Comparison of ENCODE assay signal across 8 mouse cellular contexts in genomic region chr4:138800134-138800744, GRCm38 (mm10). TPM values are rescaled to one million over a fixed set of nuclear protein-coding genes. Genes with fewer than 3 reads are reported as not detected.
A peak's percentile ranks its signal among the peaks of the same experiment; 100 is the strongest.
DNase-seq lines count a peak whose midpoint lies in the region; ATAC-seq lines count a peak whose summit lies in the region.
"Had no signal": no experiment of that assay in that cellular context is flagged by ENCODE, and none has a peak within 500 bp of the region (broad histone marks: within the 10 kb centered on the region; RNA-seq: fewer than 3 reads in every experiment).

No protein-coding gene starts in this region.

- H3K4me2 ChIP-seq in midbrain, embryonic 14.5 days (ENCODE audit: low read length) = no peak overlapping the region
- no peak overlapping the region for H3K4me2 ChIP-seq in midbrain, embryonic 13.5 days (replicated peaks)
- peak overlapping the region; percentile 34 for H3K4me2 ChIP-seq in kidney, embryonic 15.5 days
- peak overlapping the region; percentile 10; the same call in 1 of the 2 replicates for H3K4me2 ChIP-seq in stomach, embryonic 16.5 days (ENCODE audit: low read depth, low read length)

- H3K4me3 ChIP-seq in heart, embryonic 10.5 days = no peak overlapping the region
- no peak overlapping the region for H3K4me3 ChIP-seq in midbrain, embryonic 14.5 days (replicated peaks; ENCODE audit: low read depth, low read length)
- no peak overlapping the region for H3K4me3 ChIP-seq in midbrain, embryonic 13.5 days (replicated peaks)
- H3K4me3 ChIP-seq in kidney, embryonic 15.5 days (replicated peaks) = no peak overlapping the region
- no peak overlapping the region for H3K4me3 ChIP-seq in stomach, embryonic 16.5 days (replicated peaks; ENCODE audit: low read length)

- peak; percentile 24 to 35 for DNase-seq in heart, postnatal 10 days
- DNase-seq in heart, embryonic 10.5 days (ENCODE audit: low spot score) = no peak
- DNase-seq in midbrain, embryonic 14.5 days = peak; percentile 49
- no peak for DNase-seq in right cerebral cortex, postnatal 36 days (ENCODE audit: low spot score in 2 of 2)
- DNase-seq: cerebellum, adult 9-10 months had no signal

- no peaks in the 10 kb centered on the region; the same call in 1 of the 2 replicates for H3K27me3 ChIP-seq in heart, embryonic 10.5 days (ENCODE audit: insufficient read depth, poor library complexity, severe bottlenecking)
- H3K27me3 ChIP-seq in midbrain, embryonic 14.5 days (ENCODE audit: control insufficient read depth, insufficient read depth, low read length) = no peaks in the 10 kb centered on the region
- no peaks in the 10 kb centered on the region for H3K27me3 ChIP-seq in midbrain, embryonic 13.5 days
- peaks cover 18% of the 10 kb centered on the region for H3K27me3 ChIP-seq in kidney, embryonic 15.5 days
- H3K27me3 ChIP-seq in stomach, embryonic 16.5 days (ENCODE audit: control insufficient read depth, insufficient read depth, low read length) = no peaks in the 10 kb centered on the region

- WGBS in heart, embryonic 10.5 days = 72% methylated on average over 12 of the region's 12 CpGs
- WGBS in midbrain, embryonic 14.5 days = 78% methylated on average over 12 of the region's 12 CpGs
- 81% methylated on average over 12 of the region's 12 CpGs for WGBS in midbrain, embryonic 13.5 days
- 24% methylated on average over 12 of the region's 12 CpGs for WGBS in kidney, embryonic 15.5 days
- WGBS in stomach, embryonic 16.5 days = 57% methylated on average over 12 of the region's 12 CpGs

- H3K4me1 ChIP-seq in heart, embryonic 10.5 days = peaks cover 7% of the 10 kb centered on the region
- H3K4me1 ChIP-seq in midbrain, embryonic 14.5 days (ENCODE audit: control insufficient read depth, insufficient read depth, low read length) = no peaks in the 10 kb centered on the region
- 0 out of 2 replicates have a peak, but pooled peaks cover 2% of the 10 kb centered on the region for H3K4me1 ChIP-seq in midbrain, embryonic 13.5 days (replicated peaks)
- peaks cover 33% of the 10 kb centered on the region for H3K4me1 ChIP-seq in kidney, embryonic 15.5 days
- peaks cover 9% of the 10 kb centered on the region; the same call in 1 of the 2 replicates for H3K4me1 ChIP-seq in stomach, embryonic 16.5 days (ENCODE audit: control insufficient read depth, insufficient read depth, low read length)

- H3K9me3 ChIP-seq in heart, embryonic 10.5 days = no peaks in the 10 kb centered on the region
- no peaks in the 10 kb centered on the region for H3K9me3 ChIP-seq in midbrain, embryonic 14.5 days (ENCODE audit: control insufficient read depth, low read length)
- no peaks in the 10 kb centered on the region for H3K9me3 ChIP-seq in midbrain, embryonic 13.5 days
- H3K9me3 ChIP-seq in kidney, embryonic 15.5 days (replicated peaks) = peaks cover 2% of the 10 kb centered on the region; the same call in 1 of the 2 replicates
- no peaks in the 10 kb centered on the region for H3K9me3 ChIP-seq in stomach, embryonic 16.5 days (replicated peaks; ENCODE audit: control insufficient read depth, low read length)

- H3K9ac ChIP-seq in midbrain, embryonic 14.5 days (replicated peaks; ENCODE audit: low read length) = no peak overlapping the region
- H3K9ac ChIP-seq in midbrain, embryonic 13.5 days (replicated peaks) = no peak overlapping the region
- H3K9ac ChIP-seq in kidney, embryonic 15.5 days = no peak overlapping the region
- H3K9ac ChIP-seq in stomach, embryonic 16.5 days (ENCODE audit: low read length) = no peak overlapping the region

- H3K36me3 ChIP-seq in heart, embryonic 10.5 days = no peaks in the 10 kb centered on the region
- H3K36me3 ChIP-seq in midbrain, embryonic 14.5 days (ENCODE audit: control insufficient read depth, insufficient read depth, low read length) = no peaks in the 10 kb centered on the region
- no peaks in the 10 kb centered on the region for H3K36me3 ChIP-seq in midbrain, embryonic 13.5 days
- no peaks in the 10 kb centered on the region for H3K36me3 ChIP-seq in kidney, embryonic 15.5 days
- no peaks in the 10 kb centered on the region for H3K36me3 ChIP-seq in stomach, embryonic 16.5 days (ENCODE audit: control insufficient read depth, insufficient read depth, low read length)

- no peak overlapping the region for H3K27ac ChIP-seq in heart, embryonic 10.5 days
- H3K27ac ChIP-seq in midbrain, embryonic 14.5 days (replicated peaks; ENCODE audit: low read depth, low read length) = no peak overlapping the region
- H3K27ac ChIP-seq in midbrain, embryonic 13.5 days = no peak overlapping the region
- H3K27ac ChIP-seq in kidney, embryonic 15.5 days = peak overlapping the region; percentile 22; the same call in 1 of the 2 replicates
- no peak overlapping the region for H3K27ac ChIP-seq in stomach, embryonic 16.5 days (ENCODE audit: low read length)

- intact Hi-C loops in heart, postnatal 10 days (cut with DNase I) = no loop called here

- ATAC-seq in midbrain, embryonic 14.5 days (ENCODE audit: low FRiP score, low TSS enrichment) = no peak
- ATAC-seq in midbrain, embryonic 13.5 days = no peak
- peak; percentile 77 for ATAC-seq in kidney, embryonic 15.5 days (replicated peaks; ENCODE audit: low FRiP score)
- 0 out of 2 replicates have a peak, but pooled peaks have one; percentile 38 for ATAC-seq in stomach, embryonic 16.5 days (ENCODE audit: insufficient read depth, low FRiP score)

RNA-seq across cellular contexts. Expression of gene Pla2g2d, which starts 24.7 kb away (rescaled TPM):
- total RNA-seq in heart, postnatal 10 days (2021) = not detected
- 0.19 TPM in 1 of 2 replicates, not detected in the other for polyA plus RNA-seq in heart, embryonic 10.5 days (2016; fragmentation: Nextera tagmentation; extraction: Ambion mirVana)
- 0.43 TPM in 1 of 2 replicates, not detected in the other for polyA plus RNA-seq in midbrain, embryonic 14.5 days (2014; fragmentation: Nextera tagmentation; extraction: Ambion mirVana)
- 0.07 and 0.22 TPM in 2 replicates for polyA plus RNA-seq in midbrain, embryonic 13.5 days (2015; fragmentation: Nextera tagmentation; extraction: Ambion mirVana)
- 0.21 TPM in 1 of 2 replicates, not detected in the other for polyA plus RNA-seq in kidney, embryonic 15.5 days (2015; fragmentation: Nextera tagmentation; extraction: Ambion mirVana)
- polyA plus RNA-seq in stomach, embryonic 16.5 days (2015; fragmentation: Nextera tagmentation; extraction: Ambion mirVana) = 0.61 and 0.80 TPM in 2 replicates

RNA-seq across cellular contexts. Expression of gene Pla2g2f, which starts 42.8 kb away (rescaled TPM):
- under 1 TPM; 0.10 to 0.12 TPM for total RNA-seq in heart, postnatal 10 days (2021)
- polyA plus RNA-seq in heart, embryonic 10.5 days (2016; fragmentation: Nextera tagmentation; extraction: Ambion mirVana) = 0.20 TPM in 1 of 2 replicates, not detected in the other
- polyA plus RNA-seq in midbrain, embryonic 14.5 days (2014; fragmentation: Nextera tagmentation; extraction: Ambion mirVana) = 0.13 TPM in 1 of 2 replicates, not detected in the other
- 0.16 TPM in 1 of 2 replicates, not detected in the other for polyA plus RNA-seq in midbrain, embryonic 13.5 days (2015; fragmentation: Nextera tagmentation; extraction: Ambion mirVana)
- polyA plus RNA-seq in kidney, embryonic 15.5 days (2015; fragmentation: Nextera tagmentation; extraction: Ambion mirVana) = 0.19 and 0.93 TPM in 2 replicates
- polyA plus RNA-seq in stomach, embryonic 16.5 days (2015; fragmentation: Nextera tagmentation; extraction: Ambion mirVana) = 2.0 and 3.6 TPM in 2 replicates

Comparison
In these comparisons a context has a peak if more than half of its experiments do, and no peak if none do; other contexts are left out.
1. DNase-seq: peak in heart, postnatal 10 days (2 of 2) and midbrain, embryonic 14.5 days (single experiment); none in heart, embryonic 10.5 days (single experiment) and right cerebral cortex, postnatal 36 days (0 of 2).
2. ATAC-seq: peak in kidney, embryonic 15.5 days (single experiment) and stomach, embryonic 16.5 days (single experiment); none in midbrain, embryonic 14.5 days (single experiment) and midbrain, embryonic 13.5 days (single experiment).
3. H3K4me2 ChIP-seq: peak in kidney, embryonic 15.5 days (single experiment) and stomach, embryonic 16.5 days (single experiment); none in midbrain, embryonic 14.5 days (single experiment) and midbrain, embryonic 13.5 days (single experiment).